Comparison of ENCODE assay signal across 13 mouse cellular contexts in genomic region chr11:118459536-118459935, GRCm38 (mm10). TPM values are rescaled to one million over a fixed set of nuclear protein-coding genes. Genes with fewer than 3 reads are reported as not detected.
DNase-seq lines count a peak whose midpoint lies in the region; ATAC-seq and TF ChIP-seq lines count a peak whose summit lies in the region.
"Had no signal": no experiment of that assay in that cellular context is flagged by ENCODE, and none has a peak within 500 bp of the region (broad histone marks: within the 10 kb centered on the region; RNA-seq: fewer than 3 reads in every experiment).

No protein-coding gene starts in this region.

- H3K27ac ChIP-seq in heart, embryonic 13.5 days (replicated peaks): peak overlapping the region; percentile 59
- H3K27ac ChIP-seq in CH12.LX (ENCODE audit: insufficient read depth, low read depth): no peak overlapping the region
- H3K27ac ChIP-seq in embryonic facial prominence, embryonic 13.5 days: no peak overlapping the region
- H3K27ac ChIP-seq in liver, embryonic 16.5 days (ENCODE audit: low read length): no peak overlapping the region

- no peaks in the 10 kb centered on the region for H3K27me3 ChIP-seq in heart, embryonic 13.5 days (replicated peaks)
- peaks cover 72% of the 10 kb centered on the region for H3K27me3 ChIP-seq in CH12.LX (replicated peaks)
- H3K27me3 ChIP-seq in embryonic facial prominence, embryonic 13.5 days: no peaks in the 10 kb centered on the region
- no peaks in the 10 kb centered on the region for H3K27me3 ChIP-seq in liver, embryonic 16.5 days (ENCODE audit: control insufficient read depth, insufficient read depth, low read depth, low read length)
- H3K27me3 ChIP-seq: Patski had no signal

- no peak for TF ChIP-seq EP300 in CH12.LX (IDR thresholded peaks at IDR 0.05; ENCODE audit: low read length)

- H3K9me3 ChIP-seq in heart, embryonic 13.5 days: peaks cover 3% of the 10 kb centered on the region
- peaks cover 4% of the 10 kb centered on the region for H3K9me3 ChIP-seq in CH12.LX (replicated peaks; ENCODE audit: low read length)
- no peaks in the 10 kb centered on the region for H3K9me3 ChIP-seq in embryonic facial prominence, embryonic 13.5 days
- no peaks in the 10 kb centered on the region for H3K9me3 ChIP-seq in liver, embryonic 16.5 days (replicated peaks; ENCODE audit: control insufficient read depth, low read length)

- peaks cover 6% of the 10 kb centered on the region; the same call in 1 of the 2 replicates for H3K4me1 ChIP-seq in heart, embryonic 13.5 days
- H3K4me1 ChIP-seq in CH12.LX (ENCODE audit: control insufficient read depth in 1 of 2, insufficient read depth in 2 of 2): peaks cover 11 to 14% of the 10 kb centered on the region in 2 experiments
- peaks cover 10% of the 10 kb centered on the region for H3K4me1 ChIP-seq in embryonic facial prominence, embryonic 13.5 days
- H3K4me1 ChIP-seq in liver, embryonic 16.5 days (ENCODE audit: control insufficient read depth, low read depth, low read length): no peaks in the 10 kb centered on the region

- no peak overlapping the region for H3K4me3 ChIP-seq in heart, embryonic 13.5 days
- H3K4me3 ChIP-seq in CH12.LX (replicated peaks in 1 of 3; ENCODE audit: low read depth in 2 of 3, low read length in 2 of 3, poor library complexity in 1 of 3): no peak overlapping the region
- no peak overlapping the region for H3K4me3 ChIP-seq in embryonic facial prominence, embryonic 13.5 days
- no peak overlapping the region for H3K4me3 ChIP-seq in liver, embryonic 16.5 days (ENCODE audit: low read depth, low read length)
- H3K4me3 ChIP-seq: myocyte had no signal

- H3K9ac ChIP-seq in heart, embryonic 13.5 days: no peak overlapping the region
- H3K9ac ChIP-seq in CH12.LX (ENCODE audit: insufficient read depth, low read depth): no peak overlapping the region
- H3K9ac ChIP-seq in embryonic facial prominence, embryonic 13.5 days: no peak overlapping the region
- no peak overlapping the region for H3K9ac ChIP-seq in liver, embryonic 16.5 days (ENCODE audit: low read depth, low read length)

- no peak for DNase-seq in heart, postnatal 36 days
- DNase-seq in CH12.LX (ENCODE audit: extremely low read depth): no peak
- no peak for DNase-seq in urinary bladder, adult 2 months (ENCODE audit: low spot score)
- DNase-seq in urinary bladder, postnatal 4 days (ENCODE audit: low spot score in 2 of 2): no peak
- no peak for DNase-seq in adrenal gland, adult 8-10 months
- DNase-seq: adrenal gland, postnatal 25 days; cerebellum, adult 2 months; lung, adult 2 months had no signal

- TF ChIP-seq RAD21 in CH12.LX (IDR thresholded peaks at IDR 0.05; ENCODE audit: low read depth, low read length): no peak

- H3K36me3 ChIP-seq in heart, embryonic 13.5 days: no peaks in the 10 kb centered on the region
- no peaks in the 10 kb centered on the region for H3K36me3 ChIP-seq in CH12.LX (replicated peaks in 1 of 2; ENCODE audit: control insufficient read depth in 1 of 2, insufficient read depth in 1 of 2, low read length in 1 of 2)
- no peaks in the 10 kb centered on the region for H3K36me3 ChIP-seq in embryonic facial prominence, embryonic 13.5 days
- no peaks in the 10 kb centered on the region for H3K36me3 ChIP-seq in liver, embryonic 16.5 days (ENCODE audit: control insufficient read depth, insufficient read depth)

- TF ChIP-seq POLR2A in CH12.LX (IDR thresholded peaks at IDR 0.05; ENCODE audit: low read depth, low read length): no peak

- dilution Hi-C loops in CH12.LX (cut with MboI; ENCODE audit: extremely low pct_ligation_motif_present, extremely low pct_unique_long_range_greater_than_20kb, low sequenced_read_pairs): no loop called here

- 71% methylated on average over 4 of the region's 4 CpGs for WGBS in heart, embryonic 13.5 days
- 66% methylated on average over 4 of the region's 4 CpGs for WGBS in embryonic facial prominence, embryonic 13.5 days
- WGBS in liver, embryonic 16.5 days (ENCODE audit: insufficient replicate concordance): 46% methylated on average over 4 of the region's 4 CpGs

- H3K4me2 ChIP-seq in heart, embryonic 13.5 days: 0 out of 2 replicates have a peak overlapping the region, but pooled peaks have one; percentile 16
- H3K4me2 ChIP-seq in CH12.LX (ENCODE audit: insufficient read depth, low read depth, poor library complexity, severe bottlenecking): peak overlapping the region; percentile 25; the same call in 1 of the 2 replicates
- no peak overlapping the region for H3K4me2 ChIP-seq in embryonic facial prominence, embryonic 13.5 days
- no peak overlapping the region for H3K4me2 ChIP-seq in liver, embryonic 16.5 days (ENCODE audit: low read depth, low read length)

- in situ Hi-C loops in CH12.LX (cut with MboI; ENCODE audit: low pct_ligation_motif_present, low pct_unique_long_range_greater_than_20kb, low sequenced_read_pairs): no loop called here

- TF ChIP-seq CTCF in CH12.LX (conservative IDR thresholded peaks at IDR 0.05 in 1 of 2, IDR thresholded peaks at IDR 0.05 in 1 of 2; ENCODE audit: low read depth in 2 of 2, low read length in 2 of 2): no peak

- intact Hi-C loops in heart, postnatal 36 days (cut with DNase I): no loop called here

- H3K79me2 ChIP-seq in CH12.LX (replicated peaks; ENCODE audit: control insufficient read depth, extremely low read depth, insufficient read depth, poor library complexity, severe bottlenecking): no peaks in the 10 kb centered on the region

- no peak for ATAC-seq in heart, embryonic 13.5 days (ENCODE audit: extremely low read depth, insufficient number of reproducible peaks, low FRiP score, low TSS enrichment)
- 0 out of 2 replicates have a peak, but pooled peaks have one; percentile 32 for ATAC-seq in embryonic facial prominence, embryonic 13.5 days (ENCODE audit: insufficient number of reproducible peaks, insufficient read depth, low FRiP score, low TSS enrichment, low read depth)
- ATAC-seq in liver, embryonic 16.5 days (ENCODE audit: low read depth): 0 out of 2 replicates have a peak, but pooled peaks have one; percentile 25
- ATAC-seq: Patski had no signal

TF ChIP-seq in CH12.LX, 34 proteins besides CTCF, POLR2A, EP300 and RAD21:
- TF ChIP-seq NELFE (IDR thresholded peaks at IDR 0.05; ENCODE audit: low read depth, low read length): no peak
- TF ChIP-seq NRF1 (IDR thresholded peaks at IDR 0.05; ENCODE audit: low read depth, low read length): no peak
- no peak for TF ChIP-seq USF2 (conservative IDR thresholded peaks at IDR 0.05; ENCODE audit: low read depth, low read length)
- no peak for TF ChIP-seq JUND (conservative IDR thresholded peaks at IDR 0.05; ENCODE audit: low read depth, low read length)
- no peak for TF ChIP-seq ZNF384 (IDR thresholded peaks at IDR 0.05; ENCODE audit: low read depth, low read length)
- TF ChIP-seq POLR2AphosphoS2 (IDR thresholded peaks at IDR 0.05; ENCODE audit: low read depth, low read length): no peak

RNA-seq across cellular contexts. Expression of gene Engase, which starts 17.1 kb away (rescaled TPM):
- polyA plus RNA-seq in heart, embryonic 13.5 days (2015; fragmentation: Nextera tagmentation; extraction: Ambion mirVana): 4.4 and 5.0 TPM in 2 replicates
- total RNA-seq in heart, postnatal 36 days (2021): 1 to 10 TPM; 5.4 to 7.4 TPM
- total RNA-seq in CH12.LX (2012; rRNA removed) (12.1 and 13.6 TPM in 2 replicates), CH12.LX (2014; rRNA removed) (6.0 and 7.0 TPM in 2 replicates)
- polyA plus RNA-seq in CH12.LX (2012; ENCODE audit: insufficient read length, low read depth): 6.2 and 9.7 TPM in 2 replicates
- polyA plus RNA-seq in embryonic facial prominence, embryonic 13.5 days (2015; fragmentation: Nextera tagmentation; extraction: Ambion mirVana): 6.5 and 9.6 TPM in 2 replicates
- polyA plus RNA-seq in liver, embryonic 16.5 days (2015; fragmentation: Nextera tagmentation; extraction: Ambion mirVana): 5.7 and 7.6 TPM in 2 replicates
- 14.0 and 15.4 TPM in 2 replicates for polyA plus RNA-seq in urinary bladder, adult 2 months (2012; rRNA removed)
- total RNA-seq in adrenal gland, adult 8-10 months (2022): 10 to 100 TPM; 21.9 to 25.7 (median 24.0) TPM

RNA-seq across cellular contexts. Expression of gene C1qtnf1, which starts 31.5 kb away (rescaled TPM):
- 5.5 and 7.1 TPM in 2 replicates for polyA plus RNA-seq in heart, embryonic 13.5 days (2015; fragmentation: Nextera tagmentation; extraction: Ambion mirVana)
- total RNA-seq in heart, postnatal 36 days (2021): 10 to 100 TPM; 19.8 to 24.5 TPM
- total RNA-seq in CH12.LX (2012; rRNA removed) (0.13 and 0.76 TPM in 2 replicates), CH12.LX (2014; rRNA removed) (0.15 and 0.19 TPM in 2 replicates)
- polyA plus RNA-seq in CH12.LX (2012; ENCODE audit: insufficient read length, low read depth): 0.12 TPM in 1 of 2 replicates, not detected in the other
- 14.7 and 16.5 TPM in 2 replicates for polyA plus RNA-seq in embryonic facial prominence, embryonic 13.5 days (2015; fragmentation: Nextera tagmentation; extraction: Ambion mirVana)
- polyA plus RNA-seq in liver, embryonic 16.5 days (2015; fragmentation: Nextera tagmentation; extraction: Ambion mirVana): 2.0 and 2.5 TPM in 2 replicates
- polyA plus RNA-seq in urinary bladder, adult 2 months (2012; rRNA removed): 31.7 and 38.1 TPM in 2 replicates
- 10 to 100 TPM; 20.4 to 26.2 (median 24.3) TPM for total RNA-seq in adrenal gland, adult 8-10 months (2022)

RNA-seq across cellular contexts. Expression of gene Cant1, which starts 40.6 kb away (rescaled TPM):
- polyA plus RNA-seq in heart, embryonic 13.5 days (2015; fragmentation: Nextera tagmentation; extraction: Ambion mirVana): 18.9 and 19.1 TPM in 2 replicates
- 10 to 100 TPM; 16.4 to 18.3 TPM for total RNA-seq in heart, postnatal 36 days (2021)
- 36.7 and 40.2 TPM in 2 replicates for total RNA-seq in CH12.LX (2012; rRNA removed)
- total RNA-seq in CH12.LX (2014; rRNA removed): 25.1 and 28.8 TPM in 2 replicates
- 31.2 and 31.8 TPM in 2 replicates for polyA plus RNA-seq in CH12.LX (2012; ENCODE audit: insufficient read length, low read depth)
- 28.9 and 30.7 TPM in 2 replicates for polyA plus RNA-seq in embryonic facial prominence, embryonic 13.5 days (2015; fragmentation: Nextera tagmentation; extraction: Ambion mirVana)
- 6.8 and 8.2 TPM in 2 replicates for polyA plus RNA-seq in liver, embryonic 16.5 days (2015; fragmentation: Nextera tagmentation; extraction: Ambion mirVana)
- polyA plus RNA-seq in urinary bladder, adult 2 months (2012; rRNA removed): 38.2 and 41.2 TPM in 2 replicates
- total RNA-seq in adrenal gland, adult 8-10 months (2022): 10 to 100 TPM; 36.8 to 39.6 (median 37.9) TPM

RNA-seq across cellular contexts. Expression of gene Lgals3bp, which starts 57.6 kb away (rescaled TPM):
- 7.3 and 8.8 TPM in 2 replicates for polyA plus RNA-seq in heart, embryonic 13.5 days (2015; fragmentation: Nextera tagmentation; extraction: Ambion mirVana)
- total RNA-seq in heart, postnatal 36 days (2021): 10 to 100 TPM; 26.2 to 48.2 TPM
- total RNA-seq in CH12.LX (2012; rRNA removed) (67.3 and 93.0 TPM in 2 replicates), CH12.LX (2014; rRNA removed) (134 and 146 TPM in 2 replicates)
- 310 and 338 TPM in 2 replicates for polyA plus RNA-seq in CH12.LX (2012; ENCODE audit: insufficient read length, low read depth)
- 5.6 and 6.8 TPM in 2 replicates for polyA plus RNA-seq in embryonic facial prominence, embryonic 13.5 days (2015; fragmentation: Nextera tagmentation; extraction: Ambion mirVana)
- 33.9 and 43.7 TPM in 2 replicates for polyA plus RNA-seq in liver, embryonic 16.5 days (2015; fragmentation: Nextera tagmentation; extraction: Ambion mirVana)
- 154 and 187 TPM in 2 replicates for polyA plus RNA-seq in urinary bladder, adult 2 months (2012; rRNA removed)
- total RNA-seq in adrenal gland, adult 8-10 months (2022): 100 to 1,000 TPM in 2 of 4 experiments, 10 to 100 TPM in 2; 88.8 to 112 (median 98.8) TPM

Comparison
In these comparisons a context has a peak if more than half of its experiments do, and no peak if none do; other contexts are left out.
1. H3K4me2 ChIP-seq: peak in heart, embryonic 13.5 days (single experiment) and CH12.LX (single experiment); none in embryonic facial prominence, embryonic 13.5 days (single experiment) and liver, embryonic 16.5 days (single experiment).